Mouse (Mus musculus) neural tube, embryonic 11.5 days (tissue): ENCODE results near the gene Tpo. TPM values are rescaled to one million over a fixed set of nuclear protein-coding genes. Genes with fewer than 3 reads are reported as not detected.

ENCODE experiments used
- ATAC-seq: fragments of 200-750 bp; cut with Nextera tagmentation; 2 replicates; pipeline ENCODE4 v1.8.0; 2017; ENCODE audit warnings: moderate number of reproducible peaks, mild to moderate bottlenecking, moderate TSS enrichment, moderate library complexity; ENCODE audit not compliant: insufficient read depth, low FRiP score, low TSS enrichment
- DNase-seq: peaks from one replicate; pipeline ENCODE4 v3.0.0-alpha.2; 2015; ENCODE audit warnings: low spot score
- H3K27ac ChIP-seq: fragments of 300-500 bp; sonication (generic); 2 replicates; pipeline ENCODE4 v1.5.1; 2014; ENCODE audit warnings: low read depth, mild to moderate bottlenecking, low read length
- H3K27me3 ChIP-seq: fragments of 300-500 bp; sonication (generic); 2 replicates; pipeline ENCODE4 v1.6.1; 2014; ENCODE audit warnings: mild to moderate bottlenecking, low read length, mixed read lengths; ENCODE audit not compliant: control insufficient read depth, insufficient read depth
- H3K36me3 ChIP-seq: fragments of 300-500 bp; sonication (generic); 2 replicates; pipeline ENCODE4 v1.6.1; 2014; ENCODE audit warnings: mild to moderate bottlenecking, low read length, moderate library complexity, mixed read lengths; ENCODE audit not compliant: control insufficient read depth, insufficient read depth
- H3K4me1 ChIP-seq: fragments of 300-500 bp; sonication (generic); 2 replicates; pipeline ENCODE4 v1.6.1; 2014; ENCODE audit warnings: low read length, mixed read lengths; ENCODE audit not compliant: control insufficient read depth, insufficient read depth
- H3K4me2 ChIP-seq: fragments of 300-500 bp; sonication (generic); 2 replicates; pipeline ENCODE4 v1.6.1; 2014; ENCODE audit warnings: low read depth, mild to moderate bottlenecking, moderate library complexity
- H3K4me3 ChIP-seq: fragments of 300-500 bp; sonication (generic); 2 replicates; pipeline ENCODE4 v1.5.1; 2014; ENCODE audit warnings: low read depth, low read length
- H3K9ac ChIP-seq: fragments of 300-500 bp; sonication (generic); 2 replicates; pipeline ENCODE4 v1.6.1; 2014; ENCODE audit warnings: mild to moderate bottlenecking, low read length
- H3K9me3 ChIP-seq: fragments of 300-500 bp; sonication (generic); 2 replicates; pipeline ENCODE4 v1.6.1; 2016; ENCODE audit warnings: low read length; ENCODE audit not compliant: control insufficient read depth
- WGBS: fragments of 180-500 bp; shearing (Covaris S2); extraction: QIAGEN DNeasy Blood & Tissue Kit; methylation state at CpG from one replicate; pipeline ENCODE4 v1.1.7; 2014; 5-methylcytosine and 5-hydroxymethylcytosine counted together
- polyA plus RNA-seq: library from polyadenylated mRNA; unstranded; fragments of >200 nt; fragmentation: Nextera tagmentation; extraction: Ambion mirVana; gene quantifications from 2 replicates; pipeline ENCODE4 v1.2.1, GENCODE M21; 2014

Gene Tpo
- not detected in 2 replicates for polyA plus RNA-seq

DNA sequence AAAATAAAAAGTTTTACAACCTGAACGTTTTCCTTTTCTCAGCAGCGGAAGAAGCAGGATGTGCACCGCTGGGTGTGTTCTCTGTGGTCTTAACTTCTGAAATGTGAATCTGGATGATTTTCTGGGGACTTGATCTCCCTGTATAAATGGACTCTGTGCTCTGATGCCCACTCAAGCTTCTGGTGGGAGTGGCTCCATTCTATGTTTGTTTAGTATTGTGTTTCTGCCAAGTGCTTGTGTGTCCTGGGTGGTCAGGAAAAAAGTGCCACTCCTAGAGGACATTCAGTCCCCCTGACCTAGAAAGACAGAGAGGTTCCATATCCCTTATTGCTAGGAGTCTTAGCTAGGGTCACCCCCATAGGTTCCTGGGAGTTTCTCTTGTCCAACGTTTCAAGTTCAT is at the start of gene Tpo:
Tpo (minus strand) TSS at position 101 of the 400 bp plus-strand sequence.
- Histone ChIP-seq H3K36me3 (no peaks in the 10 kb centered on the region), H3K9ac (no peak within 1 kb of the TSS), H3K4me2 (no peak within 1 kb of the TSS), H3K4me3 (no peak within 1 kb of the TSS), H3K4me1 (no peaks in the 10 kb centered on the region), H3K27ac (no peak within 1 kb of the TSS), H3K27me3 (no peaks in the 10 kb centered on the region), H3K9me3 (no peaks in the 10 kb centered on the region)
- ATAC-seq (no peak), DNase-seq (no peak)
- 85% methylated on average over 4 of the region's 4 CpGs for WGBS

DNA sequence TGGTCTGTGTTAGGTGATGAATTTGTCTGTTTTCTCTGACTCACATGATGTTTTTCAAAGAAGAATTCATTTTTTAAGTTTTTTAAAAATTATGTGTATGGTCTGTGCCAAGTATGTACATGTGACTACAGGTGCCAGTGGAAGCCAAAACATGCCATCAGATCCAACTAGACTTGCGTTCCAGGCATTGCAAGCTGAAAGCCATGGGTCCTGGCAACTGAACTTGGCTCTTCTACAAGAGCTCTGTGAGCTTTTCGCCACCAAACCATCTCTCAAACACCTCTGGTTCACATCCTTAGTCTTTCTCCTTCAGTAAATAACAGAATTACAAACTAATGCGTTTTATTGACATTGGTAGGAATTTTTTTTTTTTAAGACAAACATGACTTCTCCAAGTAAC is 49.3 kb upstream of the Tpo start:
- H3K4me2 ChIP-seq, result no peak overlapping the region
- no peaks in the 10 kb centered on the region for H3K4me1 ChIP-seq
- H3K36me3 ChIP-seq, result no peaks in the 10 kb centered on the region
- WGBS, result 89% methylated on average over 3 of the region's 3 CpGs
- DNase-seq, result no peak
- no peak for ATAC-seq
- no peaks in the 10 kb centered on the region for H3K27me3 ChIP-seq
- H3K9me3 ChIP-seq, result no peaks in the 10 kb centered on the region
- H3K4me3 ChIP-seq, result no peak overlapping the region
- H3K27ac ChIP-seq, result no peak overlapping the region
- no peak overlapping the region for H3K9ac ChIP-seq

DNA sequence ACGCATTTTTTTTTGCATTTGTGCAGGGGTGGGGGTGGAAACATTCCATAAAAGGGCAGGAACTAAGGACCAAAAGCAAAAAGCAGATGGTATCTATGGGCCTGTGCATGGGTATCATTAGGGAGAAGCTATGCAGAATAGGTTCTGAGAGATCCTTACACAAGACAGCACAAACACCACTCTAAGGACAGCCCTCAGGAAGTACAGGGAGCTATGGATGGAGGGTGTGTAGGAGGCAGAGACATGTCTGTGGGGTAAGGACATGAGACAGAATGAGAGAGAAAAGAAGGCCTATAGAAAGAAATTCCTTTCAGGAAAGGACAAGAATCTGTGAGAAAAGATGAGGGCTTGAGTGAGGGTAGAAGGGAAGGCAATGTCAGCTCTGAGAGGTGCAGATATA is 47.2 kb upstream of the Tpo start:
- no peak for ATAC-seq
- no peaks in the 10 kb centered on the region for H3K4me1 ChIP-seq
- no peak overlapping the region for H3K9ac ChIP-seq
- 87% methylated on average over 1 of the region's 1 CpGs for WGBS
- no peak overlapping the region for H3K4me3 ChIP-seq
- no peaks in the 10 kb centered on the region for H3K9me3 ChIP-seq
- H3K27ac ChIP-seq, result no peak overlapping the region
- no peaks in the 10 kb centered on the region for H3K27me3 ChIP-seq
- no peaks in the 10 kb centered on the region for H3K36me3 ChIP-seq
- DNase-seq, result no peak
- H3K4me2 ChIP-seq, result no peak overlapping the region

GRCm38 (mm10) chr12:30177966-30178365 is 45.5 kb upstream of the Tpo start:
- Histone ChIP-seq H3K27me3 (no peaks in the 10 kb centered on the region), H3K4me3 (no peak overlapping the region), H3K9ac (no peak overlapping the region), H3K36me3 (no peaks in the 10 kb centered on the region), H3K4me1 (no peaks in the 10 kb centered on the region), H3K4me2 (no peak overlapping the region), H3K9me3 (no peaks in the 10 kb centered on the region), H3K27ac (no peak overlapping the region)
- DNase-seq, result no peak
- WGBS, result 87% methylated on average over 6 of the region's 6 CpGs
- no peak for ATAC-seq

- Histone ChIP-seq H3K9me3 (no peaks in the 10 kb centered on the region), H3K4me2 (no peak overlapping the region), H3K4me3 (no peak overlapping the region), H3K9ac (no peak overlapping the region), H3K4me1 (no peaks in the 10 kb centered on the region), H3K27ac (no peak overlapping the region), H3K27me3 (no peaks in the 10 kb centered on the region), H3K36me3 (no peaks in the 10 kb centered on the region)
- DNase-seq, result no peak
- no peak for ATAC-seq
- WGBS, result 92% methylated on average over 2 of the region's 2 CpGs
These were observed 45.1 kb upstream of the Tpo start for GRCm38 (mm10) chr12:30177529-30177928.

- H3K27ac ChIP-seq, result no peak overlapping the region
- WGBS, result 85% methylated on average over 3 of the region's 3 CpGs
- no peak overlapping the region for H3K4me2 ChIP-seq
- H3K9ac ChIP-seq, result no peak overlapping the region
- H3K4me1 ChIP-seq, result no peaks in the 10 kb centered on the region
- no peaks in the 10 kb centered on the region for H3K36me3 ChIP-seq
- no peak for ATAC-seq
- H3K27me3 ChIP-seq, result no peaks in the 10 kb centered on the region
- no peaks in the 10 kb centered on the region for H3K9me3 ChIP-seq
- no peak overlapping the region for H3K4me3 ChIP-seq
- no peak for DNase-seq
These were observed 36.1 kb upstream of the Tpo start for GRCm38 (mm10) chr12:30168491-30168890.

GRCm38 (mm10) chr12:30164538-30164937 is 32.1 kb upstream of the Tpo start:
- 85% methylated on average over 5 of the region's 5 CpGs for WGBS
- H3K27ac ChIP-seq, result no peak overlapping the region
- DNase-seq (no peak), ATAC-seq (no peak)
- H3K27me3 ChIP-seq, result no peaks in the 10 kb centered on the region
- no peaks in the 10 kb centered on the region for H3K36me3 ChIP-seq
- no peak overlapping the region for H3K4me3 ChIP-seq
- no peak overlapping the region for H3K9ac ChIP-seq
- H3K4me1 ChIP-seq, result no peaks in the 10 kb centered on the region
- H3K9me3 ChIP-seq, result no peaks in the 10 kb centered on the region
- no peak overlapping the region for H3K4me2 ChIP-seq

GRCm38 (mm10) chr12:30164005-30164404 is 31.6 kb upstream of the Tpo start:
- Histone ChIP-seq H3K9me3 (no peaks in the 10 kb centered on the region), H3K27me3 (no peaks in the 10 kb centered on the region), H3K36me3 (no peaks in the 10 kb centered on the region), H3K4me2 (no peak overlapping the region), H3K9ac (no peak overlapping the region), H3K4me1 (no peaks in the 10 kb centered on the region), H3K4me3 (no peak overlapping the region), H3K27ac (no peak overlapping the region)
- DNase-seq, result no peak
- 94% methylated on average over 6 of the region's 6 CpGs for WGBS
- no peak for ATAC-seq

DNA sequence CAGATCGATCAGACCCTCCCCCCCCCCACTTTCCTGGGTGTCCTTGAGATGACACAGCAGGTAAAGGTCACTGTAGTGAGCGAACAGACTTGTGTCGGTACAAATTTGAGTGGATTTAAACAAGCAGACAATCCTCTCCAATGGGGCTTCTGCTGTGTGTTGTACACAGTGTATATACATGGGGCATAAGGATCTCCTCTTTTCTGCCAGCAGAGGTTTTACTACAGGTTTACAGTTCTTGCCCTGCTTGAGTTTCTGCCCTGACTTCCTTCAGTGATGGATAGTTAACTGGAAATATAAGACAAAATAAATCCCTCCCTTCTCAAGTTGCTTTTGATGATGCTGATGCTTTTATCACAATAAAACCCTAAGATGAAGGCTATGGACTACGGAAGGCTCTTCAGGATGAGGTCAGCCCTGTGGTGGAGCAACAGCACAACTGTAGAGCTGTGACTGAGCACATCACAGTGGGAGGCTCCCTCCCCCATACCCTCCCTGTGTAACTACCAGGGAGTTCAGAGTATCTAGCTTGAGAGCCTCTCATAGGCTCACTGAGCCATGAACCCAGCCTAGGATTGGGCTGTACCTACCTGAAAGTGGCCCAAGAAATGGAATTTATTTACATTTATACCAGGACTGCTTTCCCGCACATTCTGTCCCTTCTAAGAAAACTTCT is 29.4 kb upstream of the Tpo start:
- Histone ChIP-seq H3K9ac (no peak overlapping the region), H3K4me2 (no peak overlapping the region), H3K4me1 (no peaks in the 10 kb centered on the region), H3K27ac (no peak overlapping the region), H3K36me3 (no peaks in the 10 kb centered on the region), H3K27me3 (no peaks in the 10 kb centered on the region), H3K9me3 (no peaks in the 10 kb centered on the region), H3K4me3 (no peak overlapping the region)
- ATAC-seq (no peak), DNase-seq (no peak)
- WGBS, result 87% methylated on average over 5 of the region's 5 CpGs
